Mouse (Mus musculus): Measurements from ENCODE around the gene Hkdc1. TPM values are rescaled to one million over a fixed set of nuclear protein-coding genes. Genes with fewer than 3 reads are reported as not detected.

Gene Hkdc1
- polyA plus RNA-seq, 1 experiment: 0.02 TPM

GRCm38 (mm10) chr10:62421127-62421526, 1.2 kb downstream of the Hkdc1 start:
- Histone ChIP-seq H3K36me3 (ENCODE audit: control insufficient read depth, insufficient read depth) (no peaks in the 10 kb centered on the region), H3ac (ENCODE audit: control insufficient read depth, insufficient read length) (no peak overlapping the region), H3K4me3 (no peak overlapping the region), H3K4me2 (ENCODE audit: low read depth) (no peak overlapping the region), H3K79me2 (ENCODE audit: control insufficient read depth, insufficient read depth) (no peaks in the 10 kb centered on the region), H3K27me3 (ENCODE audit: control insufficient read depth, insufficient read depth, insufficient read length) (no peaks in the 10 kb centered on the region)
- TF ChIP-seq MYOD1 (IDR thresholded peaks at IDR 0.05; ENCODE audit: control insufficient read depth in 1 of 3, insufficient read length in 2 of 3, low read depth in 2 of 3) (peak in 2 of 3 experiments; percentile 21 to 65), MAX (IDR thresholded peaks at IDR 0.05; ENCODE audit: low read depth) (no peak), MYOG (IDR thresholded peaks at IDR 0.05; ENCODE audit: control insufficient read depth in 1 of 3, insufficient read depth in 1 of 3, insufficient read length in 2 of 3, low read depth in 2 of 3) (peak in 1 of 3 experiments; percentile 50)

GRCm38 (mm10) chr10:62420399-62420798, 1.9 kb downstream of the Hkdc1 start:
- TF ChIP-seq POLR2AphosphoS2 (IDR thresholded peaks at IDR 0.05; ENCODE audit: insufficient read length, low read depth) (no peak), CEBPB (IDR thresholded peaks at IDR 0.05; ENCODE audit: insufficient read depth, poor library complexity, severe bottlenecking) (no peak), POLR2A (IDR thresholded peaks at IDR 0.05; ENCODE audit: insufficient read length, low read depth) (no peak), REST (IDR thresholded peaks at IDR 0.05; ENCODE audit: insufficient read depth, insufficient read length) (no peak), MYOG (IDR thresholded peaks at IDR 0.05; ENCODE audit: control insufficient read depth in 1 of 3, insufficient read depth in 1 of 3, insufficient read length in 2 of 3, low read depth in 2 of 3) (no peak), SRF (IDR thresholded peaks at IDR 0.05; ENCODE audit: control insufficient read depth, insufficient read length, low read depth) (no peak), MAX (IDR thresholded peaks at IDR 0.05; ENCODE audit: low read depth) (no peak), E2F4 (IDR thresholded peaks at IDR 0.05; ENCODE audit: insufficient read depth) (no peak)
- Histone ChIP-seq H3K27me3 (ENCODE audit: control insufficient read depth, insufficient read depth, insufficient read length) (no peaks in the 10 kb centered on the region), H3K36me3 (ENCODE audit: control insufficient read depth, insufficient read depth) (no peaks in the 10 kb centered on the region), H3K4me2 (ENCODE audit: low read depth) (no peak overlapping the region), H3K4me3 (no peak overlapping the region), H3K79me2 (ENCODE audit: control insufficient read depth, insufficient read depth) (no peaks in the 10 kb centered on the region), H3ac (ENCODE audit: control insufficient read depth, insufficient read length) (no peak overlapping the region)

DNA sequence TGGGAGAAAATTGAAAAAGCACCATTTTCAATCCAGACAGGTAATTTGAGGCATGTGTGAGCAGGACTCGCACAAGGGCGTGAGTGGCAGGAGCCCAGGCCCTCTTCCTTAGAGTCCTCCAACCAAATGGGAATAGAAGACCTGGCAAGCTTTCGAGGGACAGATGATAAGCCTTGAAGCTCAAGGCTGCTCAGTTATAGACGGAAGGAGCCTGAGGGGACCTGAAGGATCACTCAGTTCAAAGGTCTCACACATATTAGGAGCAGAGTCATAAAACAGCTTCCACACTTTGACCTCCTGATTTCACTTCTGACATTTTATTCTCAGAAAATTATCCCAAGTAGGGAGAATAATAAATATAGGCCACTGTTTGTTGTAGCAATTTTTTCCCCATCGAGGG, 2.9 kb downstream of the Hkdc1 start:
- Histone ChIP-seq H3K79me2 (ENCODE audit: control insufficient read depth, insufficient read depth) (no peaks in the 10 kb centered on the region), H3K27me3 (ENCODE audit: control insufficient read depth, insufficient read depth, insufficient read length) (peaks cover 7% of the 10 kb centered on the region), H3ac (ENCODE audit: control insufficient read depth, insufficient read length) (no peak overlapping the region)

GRCm38 (mm10) chr10:62418831-62419356, 3.4 kb downstream of the Hkdc1 start:
- peaks cover 7% of the 10 kb centered on the region for H3K27me3 ChIP-seq (ENCODE audit: control insufficient read depth, insufficient read depth, insufficient read length)
- TF ChIP-seq TCF3 (IDR thresholded peaks at IDR 0.05; ENCODE audit: insufficient read length, low read depth) (no peak), TCF12 (IDR thresholded peaks at IDR 0.05; ENCODE audit: insufficient read depth, poor library complexity, severe bottlenecking) (no peak), REST (IDR thresholded peaks at IDR 0.05; ENCODE audit: insufficient read depth, insufficient read length) (no peak), CEBPB (IDR thresholded peaks at IDR 0.05; ENCODE audit: insufficient read depth, poor library complexity, severe bottlenecking) (no peak), MYOG (IDR thresholded peaks at IDR 0.05; ENCODE audit: control insufficient read depth in 1 of 3, insufficient read depth in 1 of 3, insufficient read length in 2 of 3, low read depth in 2 of 3) (no peak), USF1 (IDR thresholded peaks at IDR 0.05; ENCODE audit: low read depth) (no peak), MYOD1 (IDR thresholded peaks at IDR 0.05; ENCODE audit: control insufficient read depth in 1 of 3, insufficient read length in 2 of 3, low read depth in 2 of 3) (no peak), POLR2AphosphoS2 (IDR thresholded peaks at IDR 0.05; ENCODE audit: insufficient read length, low read depth) (no peak), MAX (IDR thresholded peaks at IDR 0.05; ENCODE audit: low read depth) (no peak), E2F4 (IDR thresholded peaks at IDR 0.05; ENCODE audit: insufficient read depth) (no peak), POLR2A (IDR thresholded peaks at IDR 0.05; ENCODE audit: insufficient read length, low read depth) (no peak), SRF (IDR thresholded peaks at IDR 0.05; ENCODE audit: control insufficient read depth, insufficient read length, low read depth) (no peak)
- no peak overlapping the region for H3K4me3 ChIP-seq
- no peak overlapping the region for H3K4me2 ChIP-seq (ENCODE audit: low read depth)
- no peak overlapping the region for H3ac ChIP-seq (ENCODE audit: control insufficient read depth, insufficient read length)
- H3K36me3 ChIP-seq (ENCODE audit: control insufficient read depth, insufficient read depth): no peaks in the 10 kb centered on the region
- no peaks in the 10 kb centered on the region for H3K79me2 ChIP-seq (ENCODE audit: control insufficient read depth, insufficient read depth)

More for the DNA sequence above, 2.9 kb downstream of the Hkdc1 start:
- Histone ChIP-seq H3K4me3 (no peak overlapping the region), H3K4me2 (ENCODE audit: low read depth) (no peak overlapping the region), H3K36me3 (ENCODE audit: control insufficient read depth, insufficient read depth) (no peaks in the 10 kb centered on the region)
- TF ChIP-seq E2F4 (IDR thresholded peaks at IDR 0.05; ENCODE audit: insufficient read depth) (no peak), SRF (IDR thresholded peaks at IDR 0.05; ENCODE audit: control insufficient read depth, insufficient read length, low read depth) (no peak), MYOG (IDR thresholded peaks at IDR 0.05; ENCODE audit: control insufficient read depth in 1 of 3, insufficient read depth in 1 of 3, insufficient read length in 2 of 3, low read depth in 2 of 3) (no peak), MAX (IDR thresholded peaks at IDR 0.05; ENCODE audit: low read depth) (no peak), POLR2A (IDR thresholded peaks at IDR 0.05; ENCODE audit: insufficient read length, low read depth) (no peak), POLR2AphosphoS2 (IDR thresholded peaks at IDR 0.05; ENCODE audit: insufficient read length, low read depth) (no peak), TCF3 (IDR thresholded peaks at IDR 0.05; ENCODE audit: insufficient read length, low read depth) (no peak), REST (IDR thresholded peaks at IDR 0.05; ENCODE audit: insufficient read depth, insufficient read length) (no peak), CEBPB (IDR thresholded peaks at IDR 0.05; ENCODE audit: insufficient read depth, poor library complexity, severe bottlenecking) (no peak), USF1 (IDR thresholded peaks at IDR 0.05; ENCODE audit: low read depth) (no peak), MYOD1 (IDR thresholded peaks at IDR 0.05; ENCODE audit: control insufficient read depth in 1 of 3, insufficient read length in 2 of 3, low read depth in 2 of 3) (no peak), TCF12 (IDR thresholded peaks at IDR 0.05; ENCODE audit: insufficient read depth, poor library complexity, severe bottlenecking) (no peak)

DNA sequence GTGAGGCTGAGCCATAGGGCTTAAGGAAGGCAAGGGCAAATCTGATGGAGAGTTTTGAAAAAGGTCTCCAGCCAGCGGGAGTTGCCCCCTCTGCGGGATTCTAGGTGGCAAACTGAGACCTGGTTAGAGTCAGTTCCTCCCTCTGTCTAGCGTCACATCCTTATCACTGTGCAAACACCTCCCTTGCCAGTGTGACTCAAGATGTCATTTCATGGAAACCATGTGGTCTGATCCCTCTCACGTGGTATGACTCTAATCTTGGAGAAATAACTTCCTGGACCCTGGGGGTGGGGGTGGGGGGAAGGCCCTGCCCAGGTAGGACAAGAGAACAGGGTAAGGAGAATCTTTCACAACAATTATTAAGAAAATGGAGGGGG, 8.7 kb downstream of the Hkdc1 start:
- Histone ChIP-seq H3K79me2 (ENCODE audit: control insufficient read depth, insufficient read depth) (no peaks in the 10 kb centered on the region), H3ac (ENCODE audit: control insufficient read depth, insufficient read length) (no peak overlapping the region), H3K4me3 (no peak overlapping the region), H3K36me3 (ENCODE audit: control insufficient read depth, insufficient read depth) (no peaks in the 10 kb centered on the region), H3K27me3 (ENCODE audit: control insufficient read depth, insufficient read depth, insufficient read length) (peaks cover 17% of the 10 kb centered on the region), H3K4me2 (ENCODE audit: low read depth) (no peak overlapping the region)
- TF ChIP-seq SRF (IDR thresholded peaks at IDR 0.05; ENCODE audit: control insufficient read depth, insufficient read length, low read depth): no peak
- TF ChIP-seq USF1 (IDR thresholded peaks at IDR 0.05; ENCODE audit: low read depth): no peak
- TF ChIP-seq CEBPB (IDR thresholded peaks at IDR 0.05; ENCODE audit: insufficient read depth, poor library complexity, severe bottlenecking): no peak
- TF ChIP-seq MYOD1 (IDR thresholded peaks at IDR 0.05; ENCODE audit: control insufficient read depth in 1 of 3, insufficient read length in 2 of 3, low read depth in 2 of 3): no peak
- TF ChIP-seq POLR2AphosphoS2 (IDR thresholded peaks at IDR 0.05; ENCODE audit: insufficient read length, low read depth): no peak
- TF ChIP-seq TCF3 (IDR thresholded peaks at IDR 0.05; ENCODE audit: insufficient read length, low read depth): no peak
- TF ChIP-seq E2F4 (IDR thresholded peaks at IDR 0.05; ENCODE audit: insufficient read depth): no peak
- TF ChIP-seq POLR2A (IDR thresholded peaks at IDR 0.05; ENCODE audit: insufficient read length, low read depth): no peak
- TF ChIP-seq MYOG (IDR thresholded peaks at IDR 0.05; ENCODE audit: control insufficient read depth in 1 of 3, insufficient read depth in 1 of 3, insufficient read length in 2 of 3, low read depth in 2 of 3): no peak
- TF ChIP-seq MAX (IDR thresholded peaks at IDR 0.05; ENCODE audit: low read depth): no peak
- TF ChIP-seq REST (IDR thresholded peaks at IDR 0.05; ENCODE audit: insufficient read depth, insufficient read length): no peak
- TF ChIP-seq TCF12 (IDR thresholded peaks at IDR 0.05; ENCODE audit: insufficient read depth, poor library complexity, severe bottlenecking): no peak
